Mouse (Mus musculus) myocyte (in vitro differentiated cells): ENCODE measurements around the gene Fgf4.

ENCODE experiments used
- CEBPB ChIP-seq: IDR thresholded peaks from 2 replicates; pipeline ENCODE4 v1.6.1; 2011; ENCODE audit warnings: mild to moderate bottlenecking, moderate library complexity; ENCODE audit not compliant: poor library complexity, insufficient read depth, severe bottlenecking
- MAX ChIP-seq: IDR thresholded peaks from one replicate; pipeline ENCODE4 v1.6.1; 2011; ENCODE audit warnings: low read depth, mild to moderate bottlenecking, control low read depth
- MYOG ChIP-seq, 3 experiments: IDR thresholded peaks; one replicate each; pipeline ENCODE4 v1.6.1; 2011; ENCODE audit warnings: control low read depth in 2 of 3, low read depth in 2 of 3, mild to moderate bottlenecking in 2 of 3; ENCODE audit not compliant: insufficient read length in 2 of 3, control insufficient read depth in 1 of 3, insufficient read depth in 1 of 3
- POLR2A ChIP-seq: IDR thresholded peaks from one replicate; pipeline ENCODE4 v1.6.1; 2011; ENCODE audit warnings: low read depth, mild to moderate bottlenecking, control low read depth, moderate library complexity; ENCODE audit not compliant: insufficient read length
- POLR2AphosphoS2 ChIP-seq: IDR thresholded peaks from one replicate; pipeline ENCODE4 v1.6.1; 2011; ENCODE audit warnings: low read depth, control low read depth; ENCODE audit not compliant: insufficient read length
- SRF ChIP-seq: IDR thresholded peaks from one replicate; pipeline ENCODE4 v1.6.1; 2011; ENCODE audit warnings: low read depth; ENCODE audit not compliant: control insufficient read depth, insufficient read length
- TCF3 ChIP-seq: IDR thresholded peaks from one replicate; pipeline ENCODE4 v1.6.1; 2011; ENCODE audit warnings: low read depth, control low read depth; ENCODE audit not compliant: insufficient read length
- USF1 ChIP-seq: IDR thresholded peaks from one replicate; pipeline ENCODE4 v1.6.1; 2011; ENCODE audit warnings: low read depth, mild to moderate bottlenecking, control low read depth, moderate library complexity

DNA sequence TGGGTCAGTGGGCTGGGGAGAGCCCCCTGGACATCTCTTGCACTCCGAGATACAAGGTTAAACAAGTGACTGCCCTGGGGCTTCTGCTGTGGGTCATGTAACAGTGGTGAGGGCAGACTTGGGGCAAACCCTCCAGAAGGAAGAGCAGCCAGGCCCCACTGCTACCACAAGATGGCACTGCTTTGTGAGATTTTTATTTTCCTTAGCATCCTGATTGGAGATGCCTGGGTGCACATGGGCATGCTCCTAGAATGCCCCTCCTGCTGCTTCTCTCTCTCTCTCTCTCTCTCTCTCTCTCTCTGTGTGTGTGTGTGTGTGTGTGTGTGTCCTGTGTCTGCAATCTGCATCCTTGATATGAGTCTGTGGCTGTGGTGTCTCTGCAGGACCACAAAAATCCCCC, 48.7 kb upstream of the Fgf4 start:
- TF ChIP-seq POLR2A (no peak), CEBPB (no peak), MYOG (IDR thresholded peaks at IDR 0.05; ENCODE audit: control insufficient read depth in 1 of 3, insufficient read depth in 1 of 3, insufficient read length in 2 of 3, low read depth in 2 of 3) (no peak), USF1 (no peak), TCF3 (no peak), MAX (no peak), POLR2AphosphoS2 (no peak), SRF (no peak)
